Mouse (Mus musculus): ENCODE results near the gene Rpl27. TPM values are rescaled to one million over a fixed set of nuclear protein-coding genes. Genes with fewer than 3 reads are reported as not detected.
"Not testable (repeated sequence)": the region's sequence is repeated elsewhere in the genome, so short reads cannot be mapped to it uniquely, and the experiment has no call there.

The Rpl27 gene
- polyA plus RNA-seq, 1 experiment from 2014 or later = 251 TPM

- H3K27me3 ChIP-seq (replicated peaks; ENCODE audit: insufficient read depth, low read length) = no peaks in the 10 kb centered on the region
- peaks cover 13% of the 10 kb centered on the region for H3K36me3 ChIP-seq (ENCODE audit: insufficient read depth, low read length)
- H3K27ac ChIP-seq (ENCODE audit: low read length) = peak overlapping the region; percentile 87
- H3K4me3 ChIP-seq (ENCODE audit: low read depth, low read length) = peak overlapping the region; percentile 84
- H3K9me3 ChIP-seq (ENCODE audit: low read length) = no peaks in the 10 kb centered on the region
- peak overlapping the region; percentile 69 for H3K9ac ChIP-seq (replicated peaks; ENCODE audit: low read depth)
- under 1% methylated on average over 50 of the region's 51 CpGs for WGBS
- peak; percentile 81 for DNase-seq (ENCODE audit: low spot score)
- TF ChIP-seq EP300 (IDR thresholded peaks at IDR 0.05) (0 out of 2 replicates have a peak, but pooled peaks have one; percentile 32), CTCF (IDR thresholded peaks at IDR 0.05) (peak; percentile 56)
- peak overlapping the region; percentile 72 for H3K4me2 ChIP-seq (replicated peaks; ENCODE audit: low read depth, low read length)
- peaks cover 10% of the 10 kb centered on the region; the same call in 1 of the 2 replicates for H3K4me1 ChIP-seq (ENCODE audit: insufficient read depth, low read depth, low read length)
- ATAC-seq = peak; percentile 62
Measured at GRCm38 (mm10) chr11:101465101-101465868, 23.2 kb downstream of the Rpl27 start.

GRCm38 (mm10) chr11:101465869-101466551, 23.9 kb downstream of the Rpl27 start, which contains the start of gene Vat1:
Gene Vat1 (minus strand): TSS chr11:101466230.
- peak within 1 kb of the TSS; percentile 84 for H3K4me3 ChIP-seq (ENCODE audit: low read depth, low read length)
- TF ChIP-seq EP300 (IDR thresholded peaks at IDR 0.05) (no peak), CTCF (IDR thresholded peaks at IDR 0.05) (no peak)
- H3K9me3 ChIP-seq (ENCODE audit: low read length) = no peaks in the 10 kb centered on the region
- H3K36me3 ChIP-seq (ENCODE audit: insufficient read depth, low read length) = peaks cover 9% of the 10 kb centered on the region; the same call in 1 of the 2 replicates
- peak within 1 kb of the TSS; percentile 72 for H3K4me2 ChIP-seq (replicated peaks; ENCODE audit: low read depth, low read length)
- DNase-seq (ENCODE audit: low spot score) (peak; percentile 87), ATAC-seq (peak; percentile 73)
- H3K4me1 ChIP-seq (ENCODE audit: insufficient read depth, low read depth, low read length) = peaks cover 10% of the 10 kb centered on the region; the same call in 1 of the 2 replicates
- 2% methylated on average over 51 of the region's 60 CpGs for WGBS
- peak within 1 kb of the TSS; percentile 87 for H3K27ac ChIP-seq (ENCODE audit: low read length)
- H3K27me3 ChIP-seq (replicated peaks; ENCODE audit: insufficient read depth, low read length) = no peaks in the 10 kb centered on the region
- H3K9ac ChIP-seq (replicated peaks; ENCODE audit: low read depth) = peak within 1 kb of the TSS; percentile 69

- 52% methylated on average over 5 of the region's 5 CpGs for WGBS
- ATAC-seq; H3K36me3 ChIP-seq (ENCODE audit: insufficient read depth, low read length); H3K27ac ChIP-seq (ENCODE audit: low read length); H3K9me3 ChIP-seq (ENCODE audit: low read length); H3K9ac ChIP-seq (replicated peaks; ENCODE audit: low read depth); DNase-seq (ENCODE audit: low spot score); H3K4me1 ChIP-seq (ENCODE audit: insufficient read depth, low read depth, low read length); H3K27me3 ChIP-seq (replicated peaks; ENCODE audit: insufficient read depth, low read length): not testable (repeated sequence)
- H3K4me3 ChIP-seq (ENCODE audit: low read depth, low read length) = peak overlapping the region; percentile 84
- H3K4me2 ChIP-seq (replicated peaks; ENCODE audit: low read depth, low read length) = peak overlapping the region; percentile 72
Measured at GRCm38 (mm10) chr11:101466552-101466950, 24.5 kb downstream of the Rpl27 start.

GRCm38 (mm10) chr11:101467477-101468262, 25.6 kb downstream of the Rpl27 start:
- ATAC-seq (peak; percentile 67), DNase-seq (ENCODE audit: low spot score) (peak; percentile 90)
- Histone ChIP-seq H3K27me3 (replicated peaks; ENCODE audit: insufficient read depth, low read length) (no peaks in the 10 kb centered on the region), H3K27ac (ENCODE audit: low read length) (no peak overlapping the region), H3K9me3 (ENCODE audit: low read length) (no peaks in the 10 kb centered on the region), H3K4me3 (ENCODE audit: low read depth, low read length) (peak overlapping the region; percentile 77), H3K9ac (replicated peaks; ENCODE audit: low read depth) (peak overlapping the region; percentile 32), H3K36me3 (ENCODE audit: insufficient read depth, low read length) (no peaks in the 10 kb centered on the region), H3K4me1 (ENCODE audit: insufficient read depth, low read depth, low read length) (peaks cover 10% of the 10 kb centered on the region; the same call in 1 of the 2 replicates), H3K4me2 (replicated peaks; ENCODE audit: low read depth, low read length) (peak overlapping the region; percentile 98)
- 1% methylated on average over 43 of the region's 54 CpGs for WGBS
- TF ChIP-seq EP300 (IDR thresholded peaks at IDR 0.05) (no peak), CTCF (IDR thresholded peaks at IDR 0.05) (peak; percentile 78)

- no peak for TF ChIP-seq CTCF (IDR thresholded peaks at IDR 0.05)
- no peak for TF ChIP-seq EP300 (IDR thresholded peaks at IDR 0.05)
- no peaks in the 10 kb centered on the region for H3K9me3 ChIP-seq (ENCODE audit: low read length)
- H3K9ac ChIP-seq (replicated peaks; ENCODE audit: low read depth) = peak overlapping the region; percentile 32
- peak overlapping the region; percentile 98 for H3K4me2 ChIP-seq (replicated peaks; ENCODE audit: low read depth, low read length)
- H3K36me3 ChIP-seq (ENCODE audit: insufficient read depth, low read length) = no peaks in the 10 kb centered on the region
- WGBS = under 1% methylated on average over 22 of the region's 31 CpGs
- H3K4me1 ChIP-seq (ENCODE audit: insufficient read depth, low read depth, low read length) = peaks cover 10% of the 10 kb centered on the region; the same call in 1 of the 2 replicates
- H3K27me3 ChIP-seq (replicated peaks; ENCODE audit: insufficient read depth, low read length) = no peaks in the 10 kb centered on the region
- DNase-seq (ENCODE audit: low spot score) (peak; percentile 39), ATAC-seq (no peak)
- peak overlapping the region; percentile 77 for H3K4me3 ChIP-seq (ENCODE audit: low read depth, low read length)
- no peak overlapping the region for H3K27ac ChIP-seq (ENCODE audit: low read length)
Measured at GRCm38 (mm10) chr11:101468263-101468688, 26.2 kb downstream of the Rpl27 start.

All from lung, postnatal 0 days (tissue).